Mouse (Mus musculus) urinary bladder, adult 2 months (tissue): ENCODE results near the gene Them4. TPM values are rescaled to one million over a fixed set of nuclear protein-coding genes. Genes with fewer than 3 reads are reported as not detected.
"Not testable (repeated sequence)": the region's sequence is repeated elsewhere in the genome, so short reads cannot be mapped to it uniquely, and the experiment has no call there.

Experiments
- DNase-seq: peaks from one replicate; pipeline ENCODE4 v3.0.0; 2022; ENCODE audit warnings: low spot score
- polyA plus RNA-seq: library from polyadenylated mRNA; depleted of rRNA; stranded (reverse); fragments of >200 nt; gene quantifications from 2 replicates; pipeline ENCODE4 v1.2.3, GENCODE M21; 2012; rRNA removed

The Them4 gene
- 4.7 and 4.9 TPM in 2 replicates for polyA plus RNA-seq

- peak; percentile 94 for DNase-seq
These were observed at the start of gene Them4 for GRCm38 (mm10) chr3:94309633-94310363. TSS of gene Them4 (plus strand) at chr3:94310089.

- DNase-seq: no peak
These were observed 49.3 kb upstream of the Them4 start for GRCm38 (mm10) chr3:94260598-94260997.

GRCm38 (mm10) chr3:94263736-94264135 lies 46.2 kb upstream of the Them4 start, which contains the start of gene Gm4778:
TSS of gene Gm4778 (plus strand) at chr3:94264036.
- not testable (repeated sequence) for DNase-seq

- no peak for DNase-seq
These were observed 33.9 kb upstream of the Them4 start for GRCm38 (mm10) chr3:94275991-94276390.

- DNase-seq: no peak
These were observed 4.4 kb upstream of the Them4 start for GRCm38 (mm10) chr3:94305457-94305856.

- no peak for DNase-seq
These were observed 2.9 kb upstream of the Them4 start for GRCm38 (mm10) chr3:94306975-94307374.

GRCm38 (mm10) chr3:94310491-94310890 lies 602 bp downstream of the Them4 start:
- no peak for DNase-seq

GRCm38 (mm10) chr3:94310911-94311310 lies 1.0 kb downstream of the Them4 start:
- no peak for DNase-seq

GRCm38 (mm10) chr3:94311376-94311775 lies 1.5 kb downstream of the Them4 start:
- no peak for DNase-seq

GRCm38 (mm10) chr3:94328681-94329080 lies 18.8 kb downstream of the Them4 start:
- DNase-seq: no peak

GRCm38 (mm10) chr3:94334442-94334841 lies 24.6 kb downstream of the Them4 start:
- DNase-seq: no peak

GRCm38 (mm10) chr3:94338522-94338921 lies 28.6 kb downstream of the Them4 start:
- no peak for DNase-seq

GRCm38 (mm10) chr3:94341959-94342422 lies 32.1 kb downstream of the Them4 start, which contains the start of gene Them5:
TSS of gene Them5 (plus strand) at chr3:94342099.
- no peak for DNase-seq

GRCm38 (mm10) chr3:94342552-94342951 lies 32.7 kb downstream of the Them4 start:
- no peak for DNase-seq

- DNase-seq: no peak
These were observed 34.3 kb downstream of the Them4 start for GRCm38 (mm10) chr3:94344182-94344581.

- no peak for DNase-seq
These were observed 35.0 kb downstream of the Them4 start for GRCm38 (mm10) chr3:94344897-94345296.

GRCm38 (mm10) chr3:94348146-94348545 lies 38.3 kb downstream of the Them4 start:
- no peak for DNase-seq

GRCm38 (mm10) chr3:94360812-94361211 lies 50.9 kb downstream of the Them4 start:
- no peak for DNase-seq

GRCm38 (mm10) chr3:94362138-94362537 lies 52.2 kb downstream of the Them4 start, which contains the start of gene C2cd4d:
TSS of gene C2cd4d (plus strand) at chr3:94362438.
- no peak for DNase-seq

- DNase-seq: peak; percentile 48
These were observed 53.6 kb downstream of the Them4 start for GRCm38 (mm10) chr3:94363291-94364153.

- DNase-seq: no peak
These were observed 54.3 kb downstream of the Them4 start for GRCm38 (mm10) chr3:94364154-94364526.

GRCm38 (mm10) chr3:94366761-94367160 lies 56.9 kb downstream of the Them4 start:
- peak; percentile 46 for DNase-seq

GRCm38 (mm10) chr3:94367511-94367910 lies 57.6 kb downstream of the Them4 start:
- no peak for DNase-seq
